Mouse (Mus musculus): ENCODE measurements around the gene Crybg3. TPM values are rescaled to one million over a fixed set of nuclear protein-coding genes. Genes with fewer than 3 reads are reported as not detected.

Crybg3 gene
- 11.4 and 12.7 TPM in 2 replicates for polyA plus RNA-seq (2015; fragmentation: Nextera tagmentation; extraction: Ambion mirVana)

GRCm38 (mm10) chr16:59600311-59601251 lies at the start of gene Crybg3:
Crybg3 (minus strand) TSS chr16:59600979.
- peaks cover 36% of the 10 kb centered on the region for H3K4me1 ChIP-seq
- no peaks in the 10 kb centered on the region for H3K36me3 ChIP-seq
- H3K27ac ChIP-seq (replicated peaks): peak within 1 kb of the TSS; percentile 91
- H3K9me3 ChIP-seq (replicated peaks): no peaks in the 10 kb centered on the region
- ATAC-seq (ENCODE audit: insufficient number of reproducible peaks, low FRiP score, low TSS enrichment, low read depth): peak; percentile 93
- H3K9ac ChIP-seq: peak within 1 kb of the TSS; percentile 63
- under 1% methylated on average over 90 of the region's 90 CpGs for WGBS
- peak within 1 kb of the TSS; percentile 64 for H3K4me2 ChIP-seq (replicated peaks)
- peak within 1 kb of the TSS; percentile 78 for H3K4me3 ChIP-seq (replicated peaks)
- no peaks in the 10 kb centered on the region for H3K27me3 ChIP-seq

GRCm38 (mm10) chr16:59643766-59644165 lies 43.0 kb upstream of the Crybg3 start:
- H3K9ac ChIP-seq: no peak overlapping the region
- no peaks in the 10 kb centered on the region for H3K9me3 ChIP-seq (replicated peaks)
- ATAC-seq (ENCODE audit: insufficient number of reproducible peaks, low FRiP score, low TSS enrichment, low read depth): no peak
- no peaks in the 10 kb centered on the region for H3K4me1 ChIP-seq
- H3K27me3 ChIP-seq: no peaks in the 10 kb centered on the region
- no peak overlapping the region for H3K4me2 ChIP-seq (replicated peaks)
- H3K27ac ChIP-seq (replicated peaks): no peak overlapping the region
- H3K4me3 ChIP-seq (replicated peaks): no peak overlapping the region
- H3K36me3 ChIP-seq: no peaks in the 10 kb centered on the region
- WGBS: 58% methylated on average over 2 of the region's 2 CpGs

DNA sequence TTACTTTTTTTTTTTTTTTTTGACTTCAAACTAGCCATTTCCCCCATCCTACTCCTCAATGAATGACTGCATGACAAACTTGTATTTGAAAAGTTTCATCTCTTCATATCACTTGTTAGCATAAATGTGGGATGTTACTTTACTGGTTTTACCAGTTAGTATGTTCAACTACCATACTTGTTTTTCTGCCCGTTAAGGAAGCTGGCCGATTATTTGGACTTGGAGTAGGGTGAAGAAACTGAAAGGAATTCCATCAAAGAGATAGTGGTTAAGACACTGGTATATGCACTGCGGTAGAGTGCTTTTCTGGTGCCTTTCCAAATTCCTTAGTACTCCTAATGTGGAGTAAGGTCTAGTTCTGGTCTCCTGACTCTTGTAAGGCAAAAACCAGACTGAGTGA lies 39.2 kb upstream of the Crybg3 start:
- peak overlapping the region; percentile 62 for H3K4me2 ChIP-seq (replicated peaks)
- no peaks in the 10 kb centered on the region for H3K4me1 ChIP-seq
- WGBS: 69% methylated on average over 3 of the region's 3 CpGs

DNA sequence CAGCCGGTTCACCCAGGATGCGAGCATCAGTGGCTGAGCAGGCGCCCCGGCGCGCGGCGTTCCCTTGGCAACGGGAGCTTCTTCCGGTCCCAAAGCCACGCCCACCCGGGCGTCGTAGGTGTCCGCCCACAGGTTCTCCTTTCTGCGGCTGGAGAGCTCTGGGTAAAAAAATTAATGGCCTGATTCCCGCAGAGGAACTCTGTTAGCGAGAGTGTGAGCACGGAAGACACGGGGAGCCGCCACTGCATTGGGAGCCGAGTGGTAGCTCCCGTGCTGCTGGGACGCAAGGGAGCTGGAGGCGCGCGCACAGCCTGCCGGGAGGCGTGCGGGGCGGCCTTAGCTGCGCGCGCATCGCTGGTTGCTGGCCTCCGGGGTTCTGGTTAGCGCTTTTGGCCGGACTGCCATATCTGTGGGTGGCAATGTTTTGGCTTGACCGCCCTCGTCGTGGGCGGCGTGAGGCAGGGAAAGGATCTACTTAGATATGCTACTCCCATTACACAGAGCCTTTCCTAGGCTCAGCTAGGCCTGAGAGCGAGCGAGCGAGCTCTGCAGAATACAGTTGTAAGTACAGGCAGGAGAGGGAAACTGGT lies 38.4 kb upstream of the Crybg3 start, which contains the start of gene Arl6:
Gene Arl6, minus strand, starts transcription at position 290 of the 590 bp plus-strand sequence.
- no peaks in the 10 kb centered on the region for H3K9me3 ChIP-seq (replicated peaks)
- H3K27me3 ChIP-seq: no peaks in the 10 kb centered on the region
- peak within 1 kb of the TSS; percentile 49 for H3K9ac ChIP-seq
- H3K4me3 ChIP-seq (replicated peaks): peak within 1 kb of the TSS; percentile 69
- H3K4me1 ChIP-seq: no peaks in the 10 kb centered on the region
- peak within 1 kb of the TSS; percentile 62 for H3K4me2 ChIP-seq (replicated peaks)
- ATAC-seq (ENCODE audit: insufficient number of reproducible peaks, low FRiP score, low TSS enrichment, low read depth): peak; percentile 95
- H3K27ac ChIP-seq (replicated peaks): peak within 1 kb of the TSS; percentile 99
- H3K36me3 ChIP-seq: no peaks in the 10 kb centered on the region
- WGBS: under 1% methylated on average over 46 of the region's 46 CpGs

More for the DNA sequence above, 39.2 kb upstream of the Crybg3 start:
- ATAC-seq (ENCODE audit: insufficient number of reproducible peaks, low FRiP score, low TSS enrichment, low read depth): no peak
- no peaks in the 10 kb centered on the region for H3K27me3 ChIP-seq
- no peaks in the 10 kb centered on the region for H3K36me3 ChIP-seq
- H3K9me3 ChIP-seq (replicated peaks): no peaks in the 10 kb centered on the region
- H3K9ac ChIP-seq: no peak overlapping the region
- no peak overlapping the region for H3K4me3 ChIP-seq (replicated peaks)
- H3K27ac ChIP-seq (replicated peaks): no peak overlapping the region

GRCm38 (mm10) chr16:59634598-59634997 lies 33.8 kb upstream of the Crybg3 start:
- ATAC-seq (ENCODE audit: insufficient number of reproducible peaks, low FRiP score, low TSS enrichment, low read depth): no peak
- H3K4me3 ChIP-seq (replicated peaks): no peak overlapping the region
- 83% methylated on average over 2 of the region's 2 CpGs for WGBS
- H3K9me3 ChIP-seq (replicated peaks): no peaks in the 10 kb centered on the region
- H3K27ac ChIP-seq (replicated peaks): no peak overlapping the region
- no peak overlapping the region for H3K4me2 ChIP-seq (replicated peaks)
- peaks cover 5% of the 10 kb centered on the region; the same call in 1 of the 2 replicates for H3K36me3 ChIP-seq
- no peak overlapping the region for H3K9ac ChIP-seq
- no peaks in the 10 kb centered on the region for H3K27me3 ChIP-seq
- H3K4me1 ChIP-seq: no peaks in the 10 kb centered on the region

- Histone ChIP-seq H3K36me3 (no peaks in the 10 kb centered on the region), H3K27ac (replicated peaks) (no peak overlapping the region), H3K4me1 (no peaks in the 10 kb centered on the region), H3K9ac (no peak overlapping the region), H3K9me3 (replicated peaks) (no peaks in the 10 kb centered on the region), H3K4me2 (replicated peaks) (no peak overlapping the region), H3K27me3 (no peaks in the 10 kb centered on the region), H3K4me3 (replicated peaks) (no peak overlapping the region)
- 94% methylated on average over 2 of the region's 2 CpGs for WGBS
- ATAC-seq (ENCODE audit: insufficient number of reproducible peaks, low FRiP score, low TSS enrichment, low read depth): no peak
Measured at GRCm38 (mm10) chr16:59621554-59621953, 20.8 kb upstream of the Crybg3 start.

DNA sequence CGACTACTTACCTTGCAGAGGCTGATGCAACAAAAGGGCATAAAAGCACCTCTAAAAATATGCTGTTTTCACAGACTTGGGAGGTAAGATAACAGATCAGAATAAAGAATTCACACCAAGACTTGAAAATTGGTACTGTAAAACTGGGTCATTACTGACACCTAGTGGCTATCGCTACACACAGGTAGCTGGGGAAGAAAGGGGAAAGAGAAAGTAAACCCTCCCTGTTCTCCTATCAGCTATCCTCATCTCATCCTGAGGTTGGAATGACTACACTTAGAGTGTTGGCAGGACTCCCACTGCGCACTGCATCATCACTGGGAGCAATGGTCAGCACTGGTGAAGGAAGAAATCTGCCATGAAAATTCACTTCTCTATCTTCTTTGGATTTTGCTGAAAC lies 16.4 kb upstream of the Crybg3 start:
- no peaks in the 10 kb centered on the region for H3K27me3 ChIP-seq
- H3K36me3 ChIP-seq: no peaks in the 10 kb centered on the region
- 32% methylated on average over 3 of the region's 3 CpGs for WGBS
- ATAC-seq (ENCODE audit: insufficient number of reproducible peaks, low FRiP score, low TSS enrichment, low read depth): no peak
- no peaks in the 10 kb centered on the region for H3K4me1 ChIP-seq
- no peak overlapping the region for H3K4me2 ChIP-seq (replicated peaks)
- no peak overlapping the region for H3K9ac ChIP-seq
- H3K9me3 ChIP-seq (replicated peaks): no peaks in the 10 kb centered on the region
- no peak overlapping the region for H3K27ac ChIP-seq (replicated peaks)
- no peak overlapping the region for H3K4me3 ChIP-seq (replicated peaks)

GRCm38 (mm10) chr16:59615675-59616074 lies 14.9 kb upstream of the Crybg3 start:
- 77% methylated on average over 3 of the region's 3 CpGs for WGBS
- no peaks in the 10 kb centered on the region for H3K9me3 ChIP-seq (replicated peaks)
- no peak for ATAC-seq (ENCODE audit: insufficient number of reproducible peaks, low FRiP score, low TSS enrichment, low read depth)
- H3K36me3 ChIP-seq: no peaks in the 10 kb centered on the region
- H3K9ac ChIP-seq: no peak overlapping the region
- no peak overlapping the region for H3K4me2 ChIP-seq (replicated peaks)
- no peak overlapping the region for H3K4me3 ChIP-seq (replicated peaks)
- H3K27ac ChIP-seq (replicated peaks): no peak overlapping the region
- H3K27me3 ChIP-seq: no peaks in the 10 kb centered on the region
- no peaks in the 10 kb centered on the region for H3K4me1 ChIP-seq

- no peaks in the 10 kb centered on the region for H3K4me1 ChIP-seq
- 81% methylated on average over 1 of the region's 1 CpGs for WGBS
- no peak for ATAC-seq (ENCODE audit: insufficient number of reproducible peaks, low FRiP score, low TSS enrichment, low read depth)
- no peaks in the 10 kb centered on the region for H3K36me3 ChIP-seq
- no peak overlapping the region for H3K4me3 ChIP-seq (replicated peaks)
- no peaks in the 10 kb centered on the region for H3K9me3 ChIP-seq (replicated peaks)
- no peak overlapping the region for H3K9ac ChIP-seq
- H3K4me2 ChIP-seq (replicated peaks): no peak overlapping the region
- H3K27me3 ChIP-seq: no peaks in the 10 kb centered on the region
- H3K27ac ChIP-seq (replicated peaks): no peak overlapping the region
Measured at GRCm38 (mm10) chr16:59610750-59611149, 10.0 kb upstream of the Crybg3 start.

GRCm38 (mm10) chr16:59604078-59604781 lies 3.5 kb upstream of the Crybg3 start:
- H3K27ac ChIP-seq (replicated peaks): no peak overlapping the region
- no peak for ATAC-seq (ENCODE audit: insufficient number of reproducible peaks, low FRiP score, low TSS enrichment, low read depth)
- H3K4me2 ChIP-seq (replicated peaks): peak overlapping the region; percentile 22
- H3K9ac ChIP-seq: no peak overlapping the region
- H3K4me1 ChIP-seq: peaks cover 16% of the 10 kb centered on the region
- WGBS: 43% methylated on average over 15 of the region's 15 CpGs
- H3K36me3 ChIP-seq: no peaks in the 10 kb centered on the region
- H3K4me3 ChIP-seq (replicated peaks): no peak overlapping the region
- no peaks in the 10 kb centered on the region for H3K27me3 ChIP-seq
- no peaks in the 10 kb centered on the region for H3K9me3 ChIP-seq (replicated peaks)

All from embryonic facial prominence, embryonic 15.5 days (tissue).